Mouse (Mus musculus): Measurements from ENCODE around the gene BC017158. TPM values are rescaled to one million over a fixed set of nuclear protein-coding genes. Genes with fewer than 3 reads are reported as not detected.

The BC017158 gene
- total RNA-seq, 2 experiments from 2014 or later = 27.5 to 27.7 TPM

- no peak for TF ChIP-seq CTCF (IDR thresholded peaks at IDR 0.05)
- Histone ChIP-seq H3K4me3 (no peak overlapping the region), H3K27ac (no peak overlapping the region)
- intact Hi-C loops (cut with DNase I) = no loop called here
- no peak for DNase-seq (ENCODE audit: extremely low spot score in 1 of 2, low spot score in 2 of 2)
Measured at GRCm38 (mm10) chr7:128321260-128321659, 23.3 kb upstream of the BC017158 start.

- intact Hi-C loops (cut with DNase I) = no loop called here
- no peak for DNase-seq (ENCODE audit: extremely low spot score in 1 of 2, low spot score in 2 of 2)
- no peak for TF ChIP-seq CTCF (IDR thresholded peaks at IDR 0.05)
- H3K4me3 ChIP-seq = no peak overlapping the region
- H3K27ac ChIP-seq = no peak overlapping the region
Measured at GRCm38 (mm10) chr7:128320219-128320816, 22.3 kb upstream of the BC017158 start.

GRCm38 (mm10) chr7:128319140-128319539, 21.2 kb upstream of the BC017158 start:
- intact Hi-C loops (cut with DNase I) = no loop called here
- no peak for TF ChIP-seq CTCF (IDR thresholded peaks at IDR 0.05)
- H3K4me3 ChIP-seq = no peak overlapping the region
- DNase-seq (ENCODE audit: extremely low spot score in 1 of 2, low spot score in 2 of 2) = no peak
- H3K27ac ChIP-seq = no peak overlapping the region

- intact Hi-C loops (cut with DNase I) = no loop called here
- Histone ChIP-seq H3K27ac (no peak overlapping the region), H3K4me3 (no peak overlapping the region)
- no peak for DNase-seq (ENCODE audit: extremely low spot score in 1 of 2, low spot score in 2 of 2)
- TF ChIP-seq CTCF (IDR thresholded peaks at IDR 0.05) = no peak
Measured at GRCm38 (mm10) chr7:128317011-128317410, 19.0 kb upstream of the BC017158 start.

- no peak for TF ChIP-seq CTCF (IDR thresholded peaks at IDR 0.05)
- intact Hi-C loops (cut with DNase I) = no loop called here
- DNase-seq (ENCODE audit: extremely low spot score in 1 of 2, low spot score in 2 of 2) = no peak
- no peak overlapping the region for H3K4me3 ChIP-seq
- no peak overlapping the region for H3K27ac ChIP-seq
Measured at GRCm38 (mm10) chr7:128314491-128314890, 16.5 kb upstream of the BC017158 start.

GRCm38 (mm10) chr7:128313601-128314000, 15.6 kb upstream of the BC017158 start:
- no peak for DNase-seq (ENCODE audit: extremely low spot score in 1 of 2, low spot score in 2 of 2)
- no peak; the same call in 1 of the 2 replicates for TF ChIP-seq CTCF (IDR thresholded peaks at IDR 0.05)
- Histone ChIP-seq H3K4me3 (no peak overlapping the region), H3K27ac (no peak overlapping the region)
- intact Hi-C loops (cut with DNase I) = no loop called here

GRCm38 (mm10) chr7:128312375-128313059, 14.5 kb upstream of the BC017158 start:
- TF ChIP-seq CTCF (IDR thresholded peaks at IDR 0.05) = no peak
- no peak for DNase-seq (ENCODE audit: extremely low spot score in 1 of 2, low spot score in 2 of 2)
- Histone ChIP-seq H3K27ac (no peak overlapping the region), H3K4me3 (no peak overlapping the region)
- intact Hi-C loops (cut with DNase I) = no loop called here

GRCm38 (mm10) chr7:128311811-128312210, 13.8 kb upstream of the BC017158 start:
- H3K27ac ChIP-seq = no peak overlapping the region
- no peak for DNase-seq (ENCODE audit: extremely low spot score in 1 of 2, low spot score in 2 of 2)
- TF ChIP-seq CTCF (IDR thresholded peaks at IDR 0.05) = no peak
- H3K4me3 ChIP-seq = no peak overlapping the region
- intact Hi-C loops (cut with DNase I) = no loop called here

- intact Hi-C loops (cut with DNase I) = no loop called here
- Histone ChIP-seq H3K27ac (no peak overlapping the region), H3K4me3 (no peak overlapping the region)
- no peak for DNase-seq (ENCODE audit: extremely low spot score in 1 of 2, low spot score in 2 of 2)
- TF ChIP-seq CTCF (IDR thresholded peaks at IDR 0.05) = no peak
Measured at GRCm38 (mm10) chr7:128311263-128311662, 13.3 kb upstream of the BC017158 start.

GRCm38 (mm10) chr7:128310229-128310688, 12.3 kb upstream of the BC017158 start:
- Histone ChIP-seq H3K4me3 (no peak overlapping the region), H3K27ac (no peak overlapping the region)
- DNase-seq (ENCODE audit: extremely low spot score in 1 of 2, low spot score in 2 of 2) = no peak
- intact Hi-C loops (cut with DNase I) = no loop called here
- no peak for TF ChIP-seq CTCF (IDR thresholded peaks at IDR 0.05)

GRCm38 (mm10) chr7:128309776-128310175, 11.8 kb upstream of the BC017158 start:
- intact Hi-C loops (cut with DNase I) = loop anchor here (5.0 kb wide), 1 partner anchor 398 kb away; no protein-coding TSS in a partner anchor
- DNase-seq (ENCODE audit: extremely low spot score in 1 of 2, low spot score in 2 of 2) = no peak
- H3K27ac ChIP-seq = no peak overlapping the region
- TF ChIP-seq CTCF (IDR thresholded peaks at IDR 0.05) = no peak
- H3K4me3 ChIP-seq = no peak overlapping the region

GRCm38 (mm10) chr7:128309216-128309615, 11.2 kb upstream of the BC017158 start:
- Histone ChIP-seq H3K4me3 (no peak overlapping the region), H3K27ac (no peak overlapping the region)
- DNase-seq (ENCODE audit: extremely low spot score in 1 of 2, low spot score in 2 of 2) = no peak
- TF ChIP-seq CTCF (IDR thresholded peaks at IDR 0.05) = no peak
- intact Hi-C loops (cut with DNase I) = loop anchor here (5.0 kb wide), 1 partner anchor 398 kb away; no protein-coding TSS in a partner anchor
